Mouse (Mus musculus) spleen, adult 2 months (tissue): ENCODE results near the gene Idh1.

Experiments
- CTCF ChIP-seq: fragments of 200-500 bp; IDR thresholded peaks from 2 replicates; pipeline ENCODE4 v1.5.1; 2011; ENCODE audit warnings: mild to moderate bottlenecking, inconsistent platforms; ENCODE audit not compliant: insufficient read depth, insufficient read length, insufficient replicate concordance; ENCODE audit errors: extremely low read depth
- POLR2A ChIP-seq: fragments of 200-500 bp; IDR thresholded peaks from 2 replicates; pipeline ENCODE4 v1.6.1; 2011; ENCODE audit warnings: low read depth, low read length, inconsistent platforms

GRCm38 (mm10) chr1:65198861-65199260 lies 12.6 kb upstream of the Idh1 start:
- no peak for TF ChIP-seq CTCF
- no peak for TF ChIP-seq POLR2A
